Mouse (Mus musculus): ENCODE data around the gene Lrp4. TPM values are rescaled to one million over a fixed set of nuclear protein-coding genes. Genes with fewer than 3 reads are reported as not detected.
A peak's percentile ranks its signal among the peaks of the same experiment; 100 is the strongest.

Lrp4 gene
- polyA plus RNA-seq, 1 experiment = 0.48 TPM

GRCm38 (mm10) chr2:91492071-91492635 is 34.8 kb downstream of the Lrp4 start:
- Histone ChIP-seq H3K27ac (replicated peaks; ENCODE audit: low read depth, low read length) (no peak overlapping the region), H3K4me1 (ENCODE audit: control insufficient read depth, insufficient read depth, insufficient read length, low read length) (no peaks in the 10 kb centered on the region), H3K4me3 (ENCODE audit: insufficient read depth, low read depth, low read length) (no peak overlapping the region)

- no peak overlapping the region for H3K27ac ChIP-seq (replicated peaks; ENCODE audit: low read depth, low read length)
- H3K4me1 ChIP-seq (ENCODE audit: control insufficient read depth, insufficient read depth, insufficient read length, low read length) = no peaks in the 10 kb centered on the region
- no peak overlapping the region for H3K4me3 ChIP-seq (ENCODE audit: insufficient read depth, low read depth, low read length)
Observed at GRCm38 (mm10) chr2:91493981-91494380, 36.7 kb downstream of the Lrp4 start.

- H3K27ac ChIP-seq (replicated peaks; ENCODE audit: low read depth, low read length) = no peak overlapping the region
- no peak overlapping the region for H3K4me3 ChIP-seq (ENCODE audit: insufficient read depth, low read depth, low read length)
Observed at GRCm38 (mm10) chr2:91498093-91498719, 40.9 kb downstream of the Lrp4 start.

GRCm38 (mm10) chr2:91508076-91508475 is 50.8 kb downstream of the Lrp4 start:
- no peak overlapping the region for H3K4me3 ChIP-seq (ENCODE audit: insufficient read depth, low read depth, low read length)

More at GRCm38 (mm10) chr2:91498093-91498719, 40.9 kb downstream of the Lrp4 start:
- H3K4me1 ChIP-seq (ENCODE audit: control insufficient read depth, insufficient read depth, insufficient read length, low read length) = no peaks in the 10 kb centered on the region

GRCm38 (mm10) chr2:91517186-91517585 is 59.9 kb downstream of the Lrp4 start:
- Histone ChIP-seq H3K4me3 (ENCODE audit: insufficient read depth, low read depth, low read length) (no peak overlapping the region), H3K27ac (replicated peaks; ENCODE audit: low read depth, low read length) (no peak overlapping the region)

More at GRCm38 (mm10) chr2:91508076-91508475, 50.8 kb downstream of the Lrp4 start:
- Histone ChIP-seq H3K27ac (replicated peaks; ENCODE audit: low read depth, low read length) (no peak overlapping the region), H3K4me1 (ENCODE audit: control insufficient read depth, insufficient read depth, insufficient read length, low read length) (no peaks in the 10 kb centered on the region)

GRCm38 (mm10) chr2:91526294-91527146 is 69.2 kb downstream of the Lrp4 start, which contains the start of gene Ckap5:
TSS of gene Ckap5 (plus strand) at chr2:91526762.
- H3K4me1 ChIP-seq (ENCODE audit: control insufficient read depth, insufficient read depth, insufficient read length, low read length) = no peaks in the 10 kb centered on the region
- peak within 1 kb of the TSS; percentile 93 for H3K4me3 ChIP-seq (ENCODE audit: insufficient read depth, low read depth, low read length)
- 0 out of 2 replicates have a peak within 1 kb of the TSS, but pooled peaks have one; percentile 26 for H3K27ac ChIP-seq (replicated peaks; ENCODE audit: low read depth, low read length)

More at GRCm38 (mm10) chr2:91517186-91517585, 59.9 kb downstream of the Lrp4 start:
- no peaks in the 10 kb centered on the region for H3K4me1 ChIP-seq (ENCODE audit: control insufficient read depth, insufficient read depth, insufficient read length, low read length)

- Histone ChIP-seq H3K4me1 (ENCODE audit: control insufficient read depth, insufficient read depth, insufficient read length, low read length) (no peaks in the 10 kb centered on the region), H3K27ac (replicated peaks; ENCODE audit: low read depth, low read length) (no peak overlapping the region), H3K4me3 (ENCODE audit: insufficient read depth, low read depth, low read length) (peak overlapping the region; percentile 93)
Observed at GRCm38 (mm10) chr2:91527147-91527486, 69.8 kb downstream of the Lrp4 start.

GRCm38 (mm10) chr2:91537588-91538205 is 80.4 kb downstream of the Lrp4 start:
- Histone ChIP-seq H3K27ac (replicated peaks; ENCODE audit: low read depth, low read length) (no peak overlapping the region), H3K4me3 (ENCODE audit: insufficient read depth, low read depth, low read length) (peak overlapping the region; percentile 67), H3K4me1 (ENCODE audit: control insufficient read depth, insufficient read depth, insufficient read length, low read length) (peaks cover 3% of the 10 kb centered on the region; the same call in 1 of the 2 replicates)

Other genes starting within 250 kb of the Lrp4 start
- 3.7 and 5.7 TPM in 2 replicates for gene Ddb2, start 220.5 kb upstream of the Lrp4 start, polyA plus RNA-seq (2012; ENCODE audit: insufficient read depth, insufficient read length, missing spikeins)
- gene Pacsin3, start 201.6 kb upstream of the Lrp4 start, polyA plus RNA-seq (2012; ENCODE audit: insufficient read depth, insufficient read length, missing spikeins) = 9.0 and 11.7 TPM in 2 replicates
- gene Arfgap2, start 192.5 kb upstream of the Lrp4 start, polyA plus RNA-seq (2012; ENCODE audit: insufficient read depth, insufficient read length, missing spikeins) = 35.0 and 35.6 TPM in 2 replicates
- 4.4 and 12.6 TPM in 2 replicates for gene 1110051M20Rik, start 12.8 kb upstream of the Lrp4 start, polyA plus RNA-seq (2012; ENCODE audit: insufficient read depth, insufficient read length, missing spikeins)
- 13.8 and 16.6 TPM in 2 replicates for gene Ckap5, start 69.3 kb downstream of the Lrp4 start, polyA plus RNA-seq (2012; ENCODE audit: insufficient read depth, insufficient read length, missing spikeins)
- not detected in 2 replicates for gene F2, start 178.9 kb downstream of the Lrp4 start, polyA plus RNA-seq (2012; ENCODE audit: insufficient read depth, insufficient read length, missing spikeins)
- 2.2 and 5.6 TPM in 2 replicates for gene Zfp408, start 192.3 kb downstream of the Lrp4 start, polyA plus RNA-seq (2012; ENCODE audit: insufficient read depth, insufficient read length, missing spikeins)
- 20.0 and 38.1 TPM in 2 replicates for gene Arhgap1, start 192.3 kb downstream of the Lrp4 start, polyA plus RNA-seq (2012; ENCODE audit: insufficient read depth, insufficient read length, missing spikeins)

Measured in brown adipose tissue, adult 24 weeks (tissue).